Mouse (Mus musculus): ENCODE measurements around the gene Rab6b.

- no peak for TF ChIP-seq MAFK (IDR thresholded peaks at IDR 0.05; ENCODE audit: borderline replicate concordance, low read depth, low read length)
- TF ChIP-seq ELF1 (IDR thresholded peaks at IDR 0.05; ENCODE audit: low read depth, low read length): no peak
- TF ChIP-seq CTCF (IDR thresholded peaks at IDR 0.05 in 2 of 3, conservative IDR thresholded peaks at IDR 0.05 in 1 of 3; ENCODE audit: control insufficient read depth in 1 of 3, insufficient read depth in 1 of 3, low read depth in 2 of 3, low read length in 3 of 3, poor library complexity in 1 of 3, severe bottlenecking in 1 of 3): no peak
- no peak for TF ChIP-seq POLR2AphosphoS5 (IDR thresholded peaks at IDR 0.05; ENCODE audit: borderline replicate concordance, low read depth, low read length)
- no peak for TF ChIP-seq POLR2A (IDR thresholded peaks at IDR 0.05; ENCODE audit: control insufficient read depth in 1 of 2, insufficient read depth in 1 of 2, low read depth in 1 of 2, low read length in 2 of 2, poor library complexity in 1 of 2)
- TF ChIP-seq E2F4 (IDR thresholded peaks at IDR 0.05; ENCODE audit: borderline replicate concordance, low read depth, low read length): no peak
- TF ChIP-seq TBP (IDR thresholded peaks at IDR 0.05; ENCODE audit: low read depth, low read length): no peak
- no peak for TF ChIP-seq ETS1 (IDR thresholded peaks at IDR 0.05; ENCODE audit: low read depth, low read length)
Measured at GRCm38 (mm10) chr9:103067651-103068050, 43.9 kb upstream of the Rab6b start.
